Mouse (Mus musculus): ENCODE measurements at regions not wholly inside any gene's neighbourhood (a gene's known extent, or its start where the extent isn't known, plus 50 kb on each side); places are given as distances from the start of the nearest gene placed in this dataset.
"Not testable (repeated sequence)": the region's sequence is repeated elsewhere in the genome, so short reads cannot be mapped to it uniquely, and the experiment has no call there.

DNA sequence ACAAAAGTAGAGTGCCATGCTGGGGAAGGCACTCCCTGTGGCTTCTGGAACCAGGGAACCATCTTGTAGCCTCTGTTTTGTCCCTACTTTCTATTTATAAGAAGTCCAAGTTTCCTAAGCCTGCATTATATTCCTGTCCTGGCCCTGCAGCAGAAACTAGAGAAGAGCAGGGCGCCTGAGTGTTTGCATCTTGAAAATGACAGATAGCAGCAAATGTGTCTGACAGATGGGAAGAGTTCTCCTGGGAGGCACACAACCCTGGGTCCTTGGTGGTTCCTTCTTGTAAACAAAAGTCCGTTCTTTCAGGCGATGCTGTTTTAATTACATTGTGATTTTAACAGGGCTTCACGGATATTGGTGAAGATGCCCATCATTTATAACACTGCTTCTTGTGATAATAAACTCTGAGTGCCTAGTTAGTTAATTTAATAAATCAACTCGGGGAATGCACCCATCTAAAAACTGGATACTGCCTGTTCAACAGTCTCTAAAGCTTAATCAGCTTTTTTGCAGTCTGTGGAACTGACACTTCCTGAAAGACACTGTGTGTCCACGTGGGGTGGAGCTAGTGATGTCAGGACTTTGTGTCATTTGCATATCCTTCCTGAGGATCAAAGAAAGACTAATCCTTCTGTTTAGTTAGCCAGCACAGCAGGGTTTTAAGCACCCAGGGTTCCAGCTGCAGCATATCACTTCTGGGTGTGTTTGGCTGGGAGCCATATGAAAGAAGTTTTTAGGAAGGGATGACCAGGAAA, 188.3 kb upstream of the Ccdc54 start:
- no peak for DNase-seq (ENCODE audit: low spot score in 2 of 2)

DNA sequence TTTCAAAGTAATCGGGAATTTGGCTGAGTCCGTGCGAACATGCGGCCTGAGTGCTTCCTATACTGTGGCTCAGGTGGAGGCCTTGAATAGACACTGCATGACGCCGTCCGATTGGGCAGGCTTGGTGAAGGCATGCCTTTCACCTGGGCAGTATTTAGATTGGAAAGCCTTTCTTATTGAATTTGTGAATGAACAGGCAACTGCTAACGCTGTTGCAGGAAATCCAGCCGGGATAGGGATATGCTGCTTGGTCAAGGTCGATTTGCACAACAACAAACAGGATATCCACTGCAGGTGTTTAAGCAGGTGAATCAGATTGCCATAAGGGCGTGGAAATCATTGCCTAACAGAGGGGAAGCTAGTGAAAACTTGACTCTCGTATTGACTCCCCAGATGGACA, 183.7 kb upstream of the Ccdc54 start:
- not testable (repeated sequence) for DNase-seq (ENCODE audit: low spot score in 2 of 2)

DNA sequence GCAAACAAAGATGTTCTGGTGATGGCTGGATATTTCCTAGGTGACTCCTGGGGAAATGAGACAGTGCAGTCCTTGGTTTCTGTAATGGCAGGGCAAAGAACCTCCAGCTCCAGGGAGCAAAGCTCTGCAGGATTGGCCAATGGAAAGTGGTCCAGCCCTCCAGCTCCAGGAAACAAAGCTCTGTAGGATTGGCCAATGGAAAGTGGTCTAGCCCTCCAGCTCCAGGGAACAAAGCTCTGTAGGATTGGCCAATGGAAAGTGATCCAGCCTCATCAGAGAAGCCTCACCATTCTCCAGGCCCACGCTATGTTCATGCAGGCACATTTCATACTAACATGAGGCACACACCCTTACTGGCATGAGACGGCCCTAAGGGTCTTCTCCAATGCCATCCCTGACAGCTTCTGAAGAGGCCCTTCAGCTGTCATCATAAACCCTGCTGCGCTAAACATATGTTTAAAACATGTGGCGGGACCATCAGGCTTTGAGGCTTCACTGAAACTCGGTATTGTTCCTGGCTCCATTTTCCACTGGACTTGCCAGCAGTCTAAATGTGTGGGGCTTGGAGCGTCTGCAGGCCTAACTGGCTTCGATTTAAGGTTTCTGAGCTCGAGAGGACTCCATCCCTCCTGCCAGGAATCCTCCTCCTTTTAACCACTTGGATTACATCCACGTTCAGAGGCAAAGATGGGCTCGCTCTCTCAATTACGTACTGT, 175.3 kb upstream of the Ccdc54 start:
- no peak for DNase-seq (ENCODE audit: low spot score in 2 of 2)

GRCm38 (mm10) chr16:50762096-50762495, 171.1 kb upstream of the Ccdc54 start:
- DNase-seq (ENCODE audit: low spot score in 2 of 2), result no peak

- no peak for DNase-seq (ENCODE audit: low spot score in 2 of 2)
Observed at GRCm38 (mm10) chr16:50759979-50760378, 169.0 kb upstream of the Ccdc54 start.

GRCm38 (mm10) chr16:50756696-50757095, 165.7 kb upstream of the Ccdc54 start:
- DNase-seq (ENCODE audit: low spot score in 2 of 2), result no peak

DNA sequence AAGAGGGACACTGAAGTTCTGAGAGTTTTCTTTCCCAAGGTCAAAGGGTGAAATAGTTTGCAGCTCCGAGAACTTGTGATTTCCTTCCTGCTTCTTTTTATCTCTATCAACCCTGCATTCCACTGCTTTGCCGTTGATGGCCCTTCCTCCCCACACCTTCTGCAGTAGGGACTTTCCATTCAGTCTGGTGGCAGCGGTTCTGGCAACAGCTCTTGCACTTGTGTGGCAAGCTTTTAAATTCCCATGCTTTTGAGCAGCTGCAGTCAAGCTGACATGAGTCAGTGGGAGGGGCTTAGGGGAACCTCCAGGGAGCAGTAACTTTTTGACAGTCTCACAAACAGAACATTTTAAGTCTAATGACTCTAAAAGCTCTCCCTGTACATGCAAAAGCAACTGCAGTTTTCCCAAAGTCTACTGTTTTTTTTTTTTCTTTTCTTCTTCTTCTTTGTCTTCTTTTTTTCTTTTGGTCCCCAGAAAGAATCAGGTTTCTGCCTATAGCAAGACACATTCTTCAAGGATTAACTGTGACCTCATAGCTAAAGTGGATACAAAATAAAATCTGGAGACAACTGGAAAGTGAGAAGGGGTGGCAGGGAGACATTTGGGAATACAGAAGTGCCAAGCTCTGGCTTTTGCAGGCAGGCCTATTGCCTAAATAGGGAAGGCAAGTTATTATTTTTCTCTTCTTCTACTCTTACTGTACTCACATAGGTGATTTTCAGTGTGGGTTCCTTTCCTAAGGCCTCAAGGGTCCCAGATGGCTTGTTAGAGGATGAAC, 162.8 kb upstream of the Ccdc54 start:
- no peak for DNase-seq (ENCODE audit: low spot score in 2 of 2)

DNA sequence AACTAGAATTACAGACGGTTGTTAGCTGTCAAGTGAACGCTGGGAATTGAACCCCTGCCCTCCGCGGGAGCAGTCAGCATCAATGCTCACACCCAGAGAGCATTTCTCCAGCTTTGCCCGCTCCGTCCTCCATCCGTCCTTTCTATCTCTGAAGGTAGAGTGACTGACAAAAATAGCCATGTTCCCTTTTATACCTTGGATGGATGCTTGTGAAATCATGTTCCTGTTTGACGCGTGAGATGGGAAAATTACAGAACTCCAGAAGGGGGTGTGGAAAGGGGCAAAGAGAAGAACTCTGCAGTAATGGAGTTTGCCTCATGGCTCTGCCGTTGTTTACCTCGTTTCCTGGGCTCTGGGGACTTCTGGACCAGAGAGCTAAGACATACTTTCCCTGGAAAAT, 162.1 kb upstream of the Ccdc54 start:
- DNase-seq (ENCODE audit: low spot score in 2 of 2), result no peak

- no peak for DNase-seq (ENCODE audit: low spot score in 2 of 2)
Observed at GRCm38 (mm10) chr16:50752277-50752600, 161.3 kb upstream of the Ccdc54 start.

- DNase-seq (ENCODE audit: low spot score in 2 of 2), result no peak
Observed at GRCm38 (mm10) chr16:50751495-50752276, 160.7 kb upstream of the Ccdc54 start.

GRCm38 (mm10) chr16:50747698-50748097, 156.7 kb upstream of the Ccdc54 start:
- DNase-seq (ENCODE audit: low spot score in 2 of 2), result no peak

GRCm38 (mm10) chr16:50745723-50746122, 154.8 kb upstream of the Ccdc54 start:
- DNase-seq (ENCODE audit: low spot score in 2 of 2), result no peak

GRCm38 (mm10) chr16:50737396-50737843, 146.5 kb upstream of the Ccdc54 start:
- DNase-seq (ENCODE audit: low spot score in 2 of 2), result peak in 1 of 2 experiments; percentile 11

DNA sequence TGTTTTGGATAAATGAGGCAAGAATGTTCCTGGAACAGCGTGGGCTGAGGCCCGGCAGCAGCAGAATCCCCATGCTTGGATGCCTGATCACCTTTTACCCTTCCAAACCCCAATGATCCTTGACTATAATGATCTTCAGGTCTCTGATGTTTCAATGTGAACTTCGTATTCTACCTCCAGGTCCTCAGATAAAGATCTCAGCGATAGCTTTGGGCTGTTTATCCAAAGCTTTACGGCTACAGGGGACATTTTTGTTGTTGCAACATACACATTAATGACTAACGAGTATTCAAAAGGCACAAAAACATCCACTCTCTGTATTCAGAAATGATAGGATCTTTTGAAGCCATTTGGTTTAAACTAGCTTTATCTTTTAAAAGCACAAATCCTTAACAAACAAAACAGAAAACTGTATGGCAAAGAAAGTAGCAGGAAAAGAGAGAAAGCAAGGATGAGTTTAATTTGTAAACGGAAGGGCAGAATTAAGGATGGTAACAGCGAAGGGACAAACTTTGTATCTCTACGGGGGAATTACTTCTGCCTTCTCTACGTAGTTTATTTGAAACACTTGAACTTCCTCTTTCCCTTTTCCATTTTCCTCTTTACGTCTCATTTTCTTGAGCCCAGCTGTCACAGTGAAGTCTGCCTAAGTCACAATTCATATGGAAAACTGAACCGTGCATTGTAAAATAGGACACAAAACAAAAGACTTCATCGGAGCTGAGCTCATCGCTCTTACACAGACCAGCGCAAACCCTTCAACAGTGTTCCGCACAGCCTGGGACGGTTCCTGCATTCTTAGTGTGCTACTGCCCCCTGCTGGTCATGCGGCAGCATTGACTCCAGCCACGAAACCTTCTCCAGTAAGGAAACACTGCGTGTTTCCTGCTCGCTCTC, 145.4 kb upstream of the Ccdc54 start:
- peak; percentile 51 to 87 for DNase-seq (ENCODE audit: low spot score in 2 of 2)

GRCm38 (mm10) chr16:50733359-50733758, 142.4 kb upstream of the Ccdc54 start:
- no peak for DNase-seq (ENCODE audit: low spot score in 2 of 2)

DNA sequence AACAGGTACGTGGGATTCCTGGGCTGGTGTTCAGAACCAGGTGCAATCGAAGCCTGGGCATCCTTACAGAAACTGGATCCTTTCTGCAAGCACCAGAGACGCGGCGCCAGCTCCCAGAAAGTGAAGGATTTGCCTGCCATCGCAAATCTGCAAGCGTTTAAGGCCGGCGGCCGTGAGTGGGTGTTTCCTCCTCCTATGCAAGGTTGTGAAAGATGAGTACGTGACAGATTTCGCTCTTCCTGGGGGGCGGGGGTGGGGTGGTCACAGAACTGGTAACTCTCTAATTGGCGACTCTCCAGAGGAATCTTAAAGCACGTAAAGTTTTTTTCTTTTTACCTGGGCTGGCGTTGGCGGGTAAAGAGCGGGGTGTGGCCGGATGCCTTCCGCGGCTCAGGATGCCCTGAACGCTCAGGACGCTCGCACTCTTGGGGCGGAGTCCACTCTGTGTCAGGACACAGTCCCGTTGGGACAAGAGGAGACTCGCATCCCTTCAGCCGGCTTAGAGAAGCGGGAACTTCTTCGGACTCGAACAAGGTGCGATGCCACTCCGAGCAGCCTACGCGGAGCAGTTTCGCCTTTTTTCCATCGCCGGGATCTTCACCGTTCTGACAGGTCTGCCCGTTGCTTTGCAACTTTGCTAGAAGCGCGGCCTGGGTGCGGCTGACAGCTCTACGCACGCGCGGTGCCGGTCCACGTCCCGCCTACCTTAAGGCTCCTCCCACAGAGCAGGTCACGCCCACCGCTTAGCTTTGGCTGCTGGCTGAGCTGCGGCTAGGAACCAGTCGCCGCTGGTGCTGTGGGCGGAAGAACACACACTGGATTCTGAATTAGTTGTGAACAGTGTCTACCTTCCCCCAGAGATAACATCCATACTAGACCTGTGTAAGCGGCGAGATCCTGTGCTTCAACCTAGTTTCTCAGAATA, 141.4 kb upstream of the Ccdc54 start:
- peak; percentile 63 to 81 for DNase-seq (ENCODE audit: low spot score in 2 of 2)

DNA sequence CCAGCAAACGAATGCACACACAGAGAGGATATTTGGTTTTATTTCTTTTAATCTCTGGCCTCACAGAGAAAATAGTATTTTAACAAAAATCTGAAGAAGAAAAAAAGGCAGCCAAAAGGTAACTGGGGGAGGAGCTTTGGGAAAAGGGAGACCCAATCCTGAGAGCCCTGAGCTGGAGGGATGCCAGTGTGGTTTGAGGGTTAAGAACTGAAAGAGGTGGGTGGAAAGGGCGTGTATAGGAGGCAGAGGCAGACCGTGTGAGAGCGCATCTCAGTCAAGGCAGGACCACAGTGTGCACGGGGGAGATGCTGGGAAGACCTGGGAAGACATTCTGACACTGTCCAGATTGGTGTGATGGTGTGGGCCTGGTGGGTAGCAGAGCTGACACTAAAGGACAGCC, 138.4 kb upstream of the Ccdc54 start:
- DNase-seq (ENCODE audit: low spot score in 2 of 2), result no peak

- no peak for DNase-seq (ENCODE audit: low spot score in 2 of 2)
Observed at GRCm38 (mm10) chr16:50723144-50723543, 132.2 kb upstream of the Ccdc54 start.

GRCm38 (mm10) chr16:50717306-50718017, 126.5 kb upstream of the Ccdc54 start:
- peak; percentile 31 to 40 for DNase-seq (ENCODE audit: low spot score in 2 of 2)
